Mouse (Mus musculus) erythroblast, embryonic 14.5 days (primary cell): ENCODE measurements around the gene Bud23.

Source experiments
- GATA1 ChIP-seq: IDR thresholded peaks from 2 replicates; pipeline ENCODE4 v1.6.1; 2012; ENCODE audit warnings: low read length, inconsistent platforms, mixed read lengths
- TAL1 ChIP-seq: IDR thresholded peaks from 3 replicates; pipeline ENCODE4 v1.6.1; 2012; ENCODE audit warnings: low read length, inconsistent platforms, mixed read lengths

DNA sequence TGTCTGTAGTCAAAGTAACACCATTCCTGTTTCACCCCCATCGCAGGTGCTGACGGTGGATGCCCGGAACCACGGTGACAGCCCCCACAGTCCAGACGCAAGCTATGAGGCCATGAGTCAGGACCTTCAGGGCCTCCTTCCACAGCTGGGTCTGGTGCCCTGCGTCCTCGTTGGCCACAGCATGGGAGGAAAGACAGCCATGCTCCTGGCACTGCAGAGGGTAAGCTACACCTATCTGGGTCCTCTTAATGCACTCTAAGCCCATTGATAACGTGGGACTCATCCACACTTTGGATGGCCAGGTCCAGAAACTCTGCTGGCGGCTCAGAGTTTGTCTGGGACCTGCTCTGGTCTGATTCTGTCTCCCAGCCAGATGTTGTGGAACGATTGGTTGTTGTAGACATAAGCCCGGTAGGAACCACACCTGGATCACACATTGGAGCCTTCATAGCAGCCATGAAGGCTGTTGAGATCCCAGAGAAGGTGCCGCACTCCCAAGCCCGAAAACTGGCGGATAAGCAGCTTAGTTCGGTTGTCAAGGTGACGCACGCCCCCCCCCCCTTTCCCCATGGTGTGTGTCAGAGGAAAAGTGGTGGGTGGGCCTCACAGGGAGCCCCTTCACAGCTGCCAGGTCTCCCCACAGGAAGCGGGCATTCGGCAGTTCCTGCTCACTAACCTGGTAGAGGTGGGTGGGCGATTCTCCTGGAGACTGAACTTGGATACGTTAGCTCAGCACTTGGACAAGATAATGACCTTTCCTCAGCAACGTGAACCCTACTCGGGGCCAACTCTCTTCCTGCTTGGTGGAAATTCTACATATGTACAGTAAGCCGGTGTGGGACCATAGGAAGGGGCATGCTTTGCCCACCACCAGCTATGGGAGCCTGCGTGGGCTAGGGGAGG is 53.7 kb downstream of the Bud23 start:
- TF ChIP-seq GATA1 = no peak
- no peak for TF ChIP-seq TAL1
